Mouse (Mus musculus) heart, embryonic 10.5 days (tissue): Measurements from ENCODE around the gene Arfip1. TPM values are rescaled to one million over a fixed set of nuclear protein-coding genes. Genes with fewer than 3 reads are reported as not detected.
A peak's percentile ranks its signal among the peaks of the same experiment; 100 is the strongest.

Experiments
- DNase-seq: peaks from one replicate; pipeline ENCODE4 v3.0.0-alpha.2; 2017; ENCODE audit warnings: low spot score
- H3K27ac ChIP-seq: fragments of 300-500 bp; sonication (generic); 2 replicates; pipeline ENCODE4 v1.5.1; 2016; ENCODE audit warnings: mild to moderate bottlenecking
- H3K27me3 ChIP-seq: fragments of 300-500 bp; sonication (generic); 2 replicates; pipeline ENCODE4 v1.6.1; 2016; ENCODE audit warnings: mild to moderate bottlenecking; ENCODE audit not compliant: poor library complexity, insufficient read depth, severe bottlenecking
- H3K36me3 ChIP-seq: fragments of 300-500 bp; sonication (generic); 2 replicates; pipeline ENCODE4 v1.6.1; 2016; ENCODE audit warnings: mild to moderate bottlenecking, moderate library complexity
- H3K4me1 ChIP-seq: fragments of 300-500 bp; sonication (generic); 2 replicates; pipeline ENCODE4 v1.6.1; 2016; ENCODE audit warnings: mild to moderate bottlenecking
- H3K4me3 ChIP-seq: fragments of 300-500 bp; sonication (generic); 2 replicates; pipeline ENCODE4 v1.5.1; 2016; ENCODE audit warnings: mild to moderate bottlenecking, moderate library complexity
- H3K9me3 ChIP-seq: fragments of 300-500 bp; sonication (generic); 2 replicates; pipeline ENCODE4 v1.6.1; 2016; ENCODE audit warnings: mild to moderate bottlenecking, moderate library complexity
- WGBS: fragments of 180-500 bp; shearing (Covaris S2); methylation state at CpG from one replicate; pipeline ENCODE4 v1.1.7; 2016; 5-methylcytosine and 5-hydroxymethylcytosine counted together
- polyA plus RNA-seq: library from polyadenylated mRNA; unstranded; fragments of >200 nt; fragmentation: Nextera tagmentation; extraction: Ambion mirVana; gene quantifications from 2 replicates; pipeline ENCODE4 v1.2.1, GENCODE M21; 2016

The Arfip1 gene
- polyA plus RNA-seq, 1 experiment from 2014 or later, result 38.3 TPM

GRCm38 (mm10) chr3:84504291-84504690 is 78.1 kb downstream of the Arfip1 start:
- Histone ChIP-seq H3K27ac (no peak overlapping the region), H3K36me3 (peaks cover 12% of the 10 kb centered on the region; the same call in 1 of the 2 replicates), H3K4me1 (peaks cover 6% of the 10 kb centered on the region), H3K4me3 (no peak overlapping the region), H3K9me3 (no peaks in the 10 kb centered on the region), H3K27me3 (no peaks in the 10 kb centered on the region)
- DNase-seq, result no peak
- 93% methylated on average over 8 of the region's 8 CpGs for WGBS

DNA sequence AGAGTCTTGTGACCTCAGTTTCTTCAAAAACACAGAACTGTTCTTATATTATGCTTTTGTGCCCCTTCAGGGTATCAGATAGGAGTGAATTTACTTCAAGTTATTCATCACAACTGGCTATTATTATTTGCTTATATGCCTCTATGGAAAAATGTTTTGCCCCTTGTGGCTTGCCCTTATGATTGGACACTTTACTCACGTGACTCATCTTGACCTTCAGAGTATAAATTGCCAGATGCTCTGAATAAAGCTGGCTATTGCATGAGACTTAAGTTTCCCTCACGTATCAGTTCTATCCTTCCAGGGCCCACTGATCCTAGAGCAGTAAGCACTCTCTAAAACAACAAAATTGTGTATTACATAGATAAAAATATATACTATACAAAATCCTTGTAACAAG is 80.3 kb downstream of the Arfip1 start:
- Histone ChIP-seq H3K4me1 (peaks cover 6% of the 10 kb centered on the region), H3K4me3 (no peak overlapping the region), H3K27ac (no peak overlapping the region), H3K9me3 (no peaks in the 10 kb centered on the region), H3K36me3 (peaks cover 14% of the 10 kb centered on the region; the same call in 1 of the 2 replicates), H3K27me3 (no peaks in the 10 kb centered on the region)
- DNase-seq, result no peak
- 86% methylated on average over 2 of the region's 2 CpGs for WGBS

DNA sequence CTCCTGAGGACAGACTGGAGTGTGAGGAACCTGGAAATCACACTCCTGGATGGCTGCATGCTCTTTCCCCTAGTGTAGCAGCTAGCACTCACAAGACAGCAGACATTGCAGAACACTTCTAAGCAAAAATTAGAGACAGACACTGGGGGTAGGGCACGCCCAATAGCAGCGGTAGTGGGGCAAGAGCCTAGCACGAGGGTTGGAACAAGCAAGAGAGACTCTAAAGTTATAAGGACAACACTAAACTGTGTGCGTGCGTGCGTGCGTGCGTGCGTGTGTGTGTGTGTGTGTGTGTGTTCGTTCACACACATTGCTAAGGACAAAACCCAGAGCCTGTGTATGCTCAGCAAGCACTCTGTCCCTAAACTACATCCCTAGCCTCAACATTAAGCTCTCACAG is 81.9 kb downstream of the Arfip1 start:
- peaks cover 14% of the 10 kb centered on the region; the same call in 1 of the 2 replicates for H3K36me3 ChIP-seq
- peaks cover 6% of the 10 kb centered on the region for H3K4me1 ChIP-seq
- WGBS, result 75% methylated on average over 10 of the region's 10 CpGs
- no peak overlapping the region for H3K27ac ChIP-seq
- no peaks in the 10 kb centered on the region for H3K9me3 ChIP-seq
- no peak for DNase-seq
- no peaks in the 10 kb centered on the region for H3K27me3 ChIP-seq
- H3K4me3 ChIP-seq, result no peak overlapping the region

DNA sequence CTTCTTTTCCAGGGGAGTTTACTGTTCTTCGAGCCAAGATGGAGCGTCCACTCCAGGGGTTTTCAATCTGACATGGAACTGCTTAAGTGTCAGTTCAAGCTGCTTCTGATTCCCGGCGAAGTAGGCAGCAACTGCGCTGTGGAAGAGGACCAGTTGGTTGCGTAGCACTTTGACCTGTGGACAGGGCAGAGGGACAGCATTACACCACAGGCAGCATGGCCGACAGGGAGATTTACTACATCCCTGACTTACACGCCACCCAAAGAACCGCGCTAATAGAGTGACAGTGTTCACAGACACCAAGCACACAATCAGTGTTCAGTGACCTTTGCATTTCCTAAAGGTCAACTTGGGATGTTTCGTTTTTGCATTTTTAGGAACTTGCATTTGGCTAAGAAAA is 84.7 kb downstream of the Arfip1 start:
- DNase-seq, result no peak
- H3K4me1 ChIP-seq, result peaks cover 6% of the 10 kb centered on the region
- no peaks in the 10 kb centered on the region for H3K27me3 ChIP-seq
- H3K27ac ChIP-seq, result no peak overlapping the region
- WGBS, result 88% methylated on average over 11 of the region's 11 CpGs
- H3K9me3 ChIP-seq, result no peaks in the 10 kb centered on the region
- peaks cover 11% of the 10 kb centered on the region; the same call in 1 of the 2 replicates for H3K36me3 ChIP-seq
- no peak overlapping the region for H3K4me3 ChIP-seq

- WGBS, result 86% methylated on average over 8 of the region's 8 CpGs
- Histone ChIP-seq H3K27ac (no peak overlapping the region), H3K9me3 (no peaks in the 10 kb centered on the region), H3K27me3 (no peaks in the 10 kb centered on the region), H3K4me1 (peaks cover 16% of the 10 kb centered on the region), H3K4me3 (no peak overlapping the region), H3K36me3 (peaks cover 20% of the 10 kb centered on the region; the same call in 1 of the 2 replicates)
- DNase-seq, result no peak
Observed at GRCm38 (mm10) chr3:84492657-84493056, 89.8 kb downstream of the Arfip1 start.

GRCm38 (mm10) chr3:84492148-84492547 is 90.3 kb downstream of the Arfip1 start:
- Histone ChIP-seq H3K27me3 (no peaks in the 10 kb centered on the region), H3K27ac (no peak overlapping the region), H3K4me1 (peaks cover 16% of the 10 kb centered on the region), H3K36me3 (peaks cover 16% of the 10 kb centered on the region; the same call in 1 of the 2 replicates), H3K9me3 (no peaks in the 10 kb centered on the region), H3K4me3 (no peak overlapping the region)
- no peak for DNase-seq
- WGBS, result 78% methylated on average over 4 of the region's 4 CpGs

- Histone ChIP-seq H3K36me3 (peaks cover 16% of the 10 kb centered on the region; the same call in 1 of the 2 replicates), H3K4me3 (no peak overlapping the region), H3K27ac (0 out of 2 replicates have a peak overlapping the region, but pooled peaks have one; percentile 12), H3K9me3 (no peaks in the 10 kb centered on the region), H3K4me1 (peaks cover 16% of the 10 kb centered on the region), H3K27me3 (no peaks in the 10 kb centered on the region)
- DNase-seq, result no peak
- 69% methylated on average over 6 of the region's 6 CpGs for WGBS
Observed at GRCm38 (mm10) chr3:84488716-84489115, 93.7 kb downstream of the Arfip1 start.

DNA sequence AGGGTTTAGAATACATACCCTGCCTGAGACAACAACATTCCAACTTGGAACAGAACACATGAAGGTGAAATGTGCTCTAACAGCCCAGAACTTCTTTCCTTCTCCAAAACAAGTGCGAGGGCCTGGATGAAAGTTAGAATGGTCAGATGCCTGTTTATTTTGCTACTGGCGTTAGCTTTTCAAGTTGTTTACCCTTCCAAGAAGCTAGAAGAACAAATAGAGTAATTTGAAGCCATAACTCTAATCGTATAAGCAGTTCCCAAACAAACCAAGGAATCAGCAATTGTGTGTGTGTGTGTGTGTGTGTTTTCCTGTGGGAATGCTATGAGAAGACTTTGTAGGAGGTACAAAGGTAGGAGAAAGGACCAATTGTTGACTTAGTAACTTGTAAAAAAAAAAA is 97.5 kb downstream of the Arfip1 start:
- 60% methylated on average over 3 of the region's 3 CpGs for WGBS
- Histone ChIP-seq H3K9me3 (no peaks in the 10 kb centered on the region), H3K27me3 (peaks cover 27% of the 10 kb centered on the region), H3K27ac (no peak overlapping the region), H3K36me3 (0 out of 2 replicates have a peak, but pooled peaks cover 5% of the 10 kb centered on the region), H3K4me1 (peaks cover 24% of the 10 kb centered on the region), H3K4me3 (no peak overlapping the region)
- DNase-seq, result no peak

- 67% methylated on average over 4 of the region's 4 CpGs for WGBS
- no peak overlapping the region for H3K27ac ChIP-seq
- H3K4me1 ChIP-seq, result peaks cover 26% of the 10 kb centered on the region
- no peak overlapping the region for H3K4me3 ChIP-seq
- H3K9me3 ChIP-seq, result no peaks in the 10 kb centered on the region
- DNase-seq, result no peak
- H3K36me3 ChIP-seq, result 0 out of 2 replicates have a peak, but pooled peaks cover 5% of the 10 kb centered on the region
- peaks cover 33% of the 10 kb centered on the region for H3K27me3 ChIP-seq
Observed at GRCm38 (mm10) chr3:84484333-84484732, 98.1 kb downstream of the Arfip1 start.

DNA sequence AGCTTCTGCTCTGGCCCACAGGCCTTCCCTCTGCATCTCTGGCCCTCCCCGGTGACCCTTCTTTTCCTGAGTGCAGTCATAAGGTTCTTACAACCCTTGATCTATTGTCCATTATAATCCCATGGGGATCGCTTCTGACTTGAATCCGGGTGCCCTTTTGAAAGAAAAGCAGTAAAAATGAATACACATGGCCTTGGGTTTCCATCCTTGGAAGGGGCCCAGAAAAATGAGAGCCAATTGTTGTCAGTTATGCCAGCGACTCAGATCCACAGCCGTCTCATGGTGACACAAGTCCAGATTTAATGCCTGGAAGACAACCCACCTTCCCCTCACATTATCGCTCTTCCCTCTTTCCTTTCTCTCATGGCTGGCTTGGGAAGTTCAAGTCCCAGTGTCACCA is 100.3 kb downstream of the Arfip1 start:
- Histone ChIP-seq H3K4me1 (peaks cover 26% of the 10 kb centered on the region), H3K9me3 (no peaks in the 10 kb centered on the region), H3K27me3 (peaks cover 55% of the 10 kb centered on the region), H3K36me3 (no peaks in the 10 kb centered on the region), H3K27ac (no peak overlapping the region), H3K4me3 (no peak overlapping the region)
- WGBS, result 90% methylated on average over 6 of the region's 6 CpGs
- no peak for DNase-seq

GRCm38 (mm10) chr3:84481104-84481503 is 101.3 kb downstream of the Arfip1 start:
- Histone ChIP-seq H3K27ac (no peak overlapping the region), H3K9me3 (no peaks in the 10 kb centered on the region), H3K4me1 (peaks cover 26% of the 10 kb centered on the region), H3K36me3 (no peaks in the 10 kb centered on the region), H3K4me3 (peak overlapping the region; percentile 73), H3K27me3 (peaks cover 63% of the 10 kb centered on the region)
- under 1% methylated on average over 11 of the region's 11 CpGs for WGBS
- DNase-seq, result no peak

- peak within 1 kb of the TSS; percentile 75 for H3K27ac ChIP-seq
- peaks cover 26% of the 10 kb centered on the region for H3K4me1 ChIP-seq
- H3K4me3 ChIP-seq, result peak within 1 kb of the TSS; percentile 73
- under 1% methylated on average over 82 of the region's 82 CpGs for WGBS
- H3K9me3 ChIP-seq, result no peaks in the 10 kb centered on the region
- DNase-seq, result peak; percentile 81
- H3K27me3 ChIP-seq, result peaks cover 72% of the 10 kb centered on the region
- no peaks in the 10 kb centered on the region for H3K36me3 ChIP-seq
Observed at GRCm38 (mm10) chr3:84480006-84480897, 102.2 kb downstream of the Arfip1 start, which contains the start of gene Fhdc1. Fhdc1 (minus strand) TSS chr3:84480429.

DNA sequence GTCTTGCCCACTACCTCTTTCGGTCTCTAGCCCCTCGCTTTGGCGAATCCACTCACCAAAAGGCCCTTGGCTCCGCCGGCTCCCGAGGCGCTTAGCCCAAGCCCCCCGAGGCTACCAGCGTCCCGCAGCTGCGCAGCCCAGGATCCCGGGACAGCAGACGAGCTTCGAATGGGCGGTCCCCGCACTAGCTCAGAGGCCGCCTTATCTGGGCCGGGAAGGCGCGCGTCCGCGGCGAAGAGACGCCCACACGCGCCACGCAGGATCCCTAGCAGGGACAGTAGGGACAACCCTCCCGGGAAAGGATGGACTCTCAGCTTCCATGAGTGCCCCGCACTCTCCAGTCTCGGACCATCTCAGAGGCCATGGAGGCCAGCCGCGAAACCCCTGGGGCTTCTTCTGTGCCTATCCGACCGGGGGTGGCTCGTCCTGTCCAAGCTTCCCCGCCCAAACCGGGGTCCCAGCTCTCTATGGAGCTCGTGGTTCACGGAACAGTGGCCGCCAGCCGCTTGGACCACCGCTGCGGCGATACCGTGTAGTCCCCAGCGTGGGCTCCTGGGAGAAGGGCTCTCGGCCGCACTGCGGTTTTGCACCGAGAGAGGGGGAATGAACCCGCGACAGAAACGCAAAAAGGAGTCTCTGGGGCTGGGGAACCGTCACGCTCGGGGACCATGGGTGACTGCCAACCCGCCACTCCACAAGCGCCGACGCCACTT is 103.0 kb downstream of the Arfip1 start:
- Histone ChIP-seq H3K36me3 (no peaks in the 10 kb centered on the region), H3K4me1 (peaks cover 26% of the 10 kb centered on the region), H3K9me3 (no peaks in the 10 kb centered on the region), H3K27ac (peak overlapping the region; percentile 75), H3K27me3 (peaks cover 80% of the 10 kb centered on the region), H3K4me3 (peak overlapping the region; percentile 73)
- DNase-seq, result no peak
- under 1% methylated on average over 61 of the region's 61 CpGs for WGBS
